Comparison of ENCODE assay signal across 13 mouse cellular contexts in genomic region chr11:43645286-43645685, GRCm38 (mm10). TPM values are rescaled to one million over a fixed set of nuclear protein-coding genes. Genes with fewer than 3 reads are reported as not detected.
DNase-seq lines count a peak whose midpoint lies in the region; ATAC-seq and TF ChIP-seq lines count a peak whose summit lies in the region.
"Had no signal": no experiment of that assay in that cellular context is flagged by ENCODE, and none has a peak within 500 bp of the region (broad histone marks: within the 10 kb centered on the region; RNA-seq: fewer than 3 reads in every experiment).

No protein-coding gene starts in this region.

- no peak for TF ChIP-seq POLR2A in CH12.LX (IDR thresholded peaks at IDR 0.05; ENCODE audit: low read depth, low read length)
- TF ChIP-seq POLR2A in cortical plate, adult 2 months (IDR thresholded peaks at IDR 0.05; ENCODE audit: extremely low read depth, insufficient read depth, low read length) = no peak

- no peaks in the 10 kb centered on the region for H3K36me3 ChIP-seq in CH12.LX (replicated peaks in 1 of 2; ENCODE audit: control insufficient read depth in 1 of 2, insufficient read depth in 1 of 2, low read length in 1 of 2)
- H3K36me3 ChIP-seq: heart, embryonic 10.5 days; midbrain, embryonic 15.5 days had no signal

- dilution Hi-C loops in CH12.LX (cut with MboI; ENCODE audit: extremely low pct_ligation_motif_present, extremely low pct_unique_long_range_greater_than_20kb, low sequenced_read_pairs) = no loop called here

- peaks cover 6% of the 10 kb centered on the region for H3K9me3 ChIP-seq in CH12.LX (replicated peaks; ENCODE audit: low read length)
- H3K9me3 ChIP-seq: heart, embryonic 10.5 days; midbrain, embryonic 15.5 days had no signal

- ATAC-seq in inflammation-experienced regulatory T-cells, adult 6 months = no peak
- ATAC-seq: midbrain, embryonic 15.5 days had no signal

- DNase-seq in left cerebral cortex, adult 2 months (ENCODE audit: extremely low spot score in 1 of 2, low spot score in 2 of 2) = no peak
- DNase-seq in left cerebral cortex, adult 9 months (ENCODE audit: low spot score in 2 of 2) = no peak
- peak; percentile 39 for DNase-seq in 416B (ENCODE audit: low read depth)
- DNase-seq in CH12.LX (ENCODE audit: extremely low read depth) = peak; percentile 21
- DNase-seq in frontal cortex, postnatal 36 days (ENCODE audit: low spot score in 2 of 2) = no peak
- DNase-seq: kidney, postnatal 14 days had no signal

- H3K9ac ChIP-seq in CH12.LX (ENCODE audit: insufficient read depth, low read depth) = no peak overlapping the region
- H3K9ac ChIP-seq: midbrain, embryonic 15.5 days had no signal

- TF ChIP-seq EP300 in CH12.LX (IDR thresholded peaks at IDR 0.05; ENCODE audit: low read length) = no peak

- no peak overlapping the region for H3K27ac ChIP-seq in left cerebral cortex, adult 2 months
- no peak overlapping the region for H3K27ac ChIP-seq in CH12.LX (ENCODE audit: insufficient read depth, low read depth)
- H3K27ac ChIP-seq in cortical plate, adult 2 months (ENCODE audit: insufficient read depth, low read length) = no peak overlapping the region
- H3K27ac ChIP-seq: heart, embryonic 10.5 days; midbrain, embryonic 15.5 days had no signal

- intact Hi-C loops in left cerebral cortex, adult 2 months (cut with DNase I) = no loop called here

- H3K79me2 ChIP-seq in CH12.LX (replicated peaks; ENCODE audit: control insufficient read depth, extremely low read depth, insufficient read depth, poor library complexity, severe bottlenecking) = no peaks in the 10 kb centered on the region

- in situ Hi-C loops in CH12.LX (cut with MboI; ENCODE audit: low pct_ligation_motif_present, low pct_unique_long_range_greater_than_20kb, low sequenced_read_pairs) = no loop called here

- no peaks in the 10 kb centered on the region for H3K27me3 ChIP-seq in CH12.LX (replicated peaks)
- H3K27me3 ChIP-seq: midbrain, embryonic 15.5 days had no signal

- TF ChIP-seq CTCF in left cerebral cortex, adult 2 months (IDR thresholded peaks at IDR 0.05) = peak; percentile 25
- peak; percentile 55 to 74 for TF ChIP-seq CTCF in CH12.LX (conservative IDR thresholded peaks at IDR 0.05 in 1 of 2, IDR thresholded peaks at IDR 0.05 in 1 of 2; ENCODE audit: low read depth in 2 of 2, low read length in 2 of 2)
- TF ChIP-seq CTCF in cortical plate, adult 2 months (IDR thresholded peaks at IDR 0.05; ENCODE audit: extremely low read depth, insufficient read depth, low read length) = 0 out of 2 replicates have a peak, but pooled peaks have one; percentile 2

- TF ChIP-seq RAD21 in CH12.LX (IDR thresholded peaks at IDR 0.05; ENCODE audit: low read depth, low read length) = peak; percentile 25

- no peaks in the 10 kb centered on the region; a peak in 1 of 4 replicates for H3K4me1 ChIP-seq in CH12.LX (ENCODE audit: control insufficient read depth in 1 of 2, insufficient read depth in 2 of 2)
- H3K4me1 ChIP-seq in cortical plate, adult 2 months (ENCODE audit: control insufficient read depth, insufficient read depth, low read length) = no peaks in the 10 kb centered on the region

- no peak overlapping the region for H3K4me3 ChIP-seq in left cerebral cortex, adult 2 months
- H3K4me3 ChIP-seq in CH12.LX (replicated peaks in 1 of 3; ENCODE audit: low read depth in 2 of 3, low read length in 2 of 3, poor library complexity in 1 of 3) = no peak overlapping the region
- H3K4me3 ChIP-seq in cortical plate, adult 2 months (ENCODE audit: insufficient read depth, low read length) = no peak overlapping the region
- H3K4me3 ChIP-seq: heart, embryonic 10.5 days; midbrain, embryonic 15.5 days had no signal

- H3K4me2 ChIP-seq in CH12.LX (ENCODE audit: insufficient read depth, low read depth, poor library complexity, severe bottlenecking) = no peak overlapping the region
- H3K4me2 ChIP-seq: midbrain, embryonic 15.5 days had no signal

TF ChIP-seq in CH12.LX, 34 proteins besides CTCF, POLR2A, EP300 and RAD21:
- TF ChIP-seq ETS1 (conservative IDR thresholded peaks at IDR 0.05; ENCODE audit: low read depth, low read length) = no peak
- no peak for TF ChIP-seq MXI1 (IDR thresholded peaks at IDR 0.05; ENCODE audit: low read depth, low read length)
- TF ChIP-seq MAFK (IDR thresholded peaks at IDR 0.05; ENCODE audit: insufficient replicate concordance, low read length) = no peak
- no peak for TF ChIP-seq TCF12 (IDR thresholded peaks at IDR 0.05; ENCODE audit: low read depth, low read length)
- no peak for TF ChIP-seq KAT2A (IDR thresholded peaks at IDR 0.05; ENCODE audit: insufficient replicate concordance, low read length)
- no peak for TF ChIP-seq GABPA (IDR thresholded peaks at IDR 0.05; ENCODE audit: insufficient replicate concordance, low read depth, low read length)
- TF ChIP-seq BHLHE40 (IDR thresholded peaks at IDR 0.05; ENCODE audit: low read depth, low read length) = no peak
- no peak for TF ChIP-seq CHD1 (IDR thresholded peaks at IDR 0.05; ENCODE audit: low read depth, low read length)
- no peak for TF ChIP-seq UBTF (IDR thresholded peaks at IDR 0.05; ENCODE audit: low read depth, low read length)
- TF ChIP-seq USF1 (IDR thresholded peaks at IDR 0.05; ENCODE audit: low read depth, low read length) = no peak
- no peak for TF ChIP-seq ZNF384 (IDR thresholded peaks at IDR 0.05; ENCODE audit: low read depth, low read length)
- TF ChIP-seq IRF4 (IDR thresholded peaks at IDR 0.05; ENCODE audit: low read depth, low read length) = no peak
- no peak for TF ChIP-seq HCFC1 (IDR thresholded peaks at IDR 0.05; ENCODE audit: low read depth, low read length)
- no peak for TF ChIP-seq ELF1 (IDR thresholded peaks at IDR 0.05; ENCODE audit: low read depth, low read length)

RNA-seq across cellular contexts. Expression of gene Pwwp2a, which starts 36.5 kb away (rescaled TPM):
- total RNA-seq in left cerebral cortex, adult 2 months (2021) = 10 to 100 TPM; 65.2 to 65.7 TPM
- 15.2 and 16.7 TPM in 2 replicates for total RNA-seq in CH12.LX (2012; rRNA removed)
- 11.5 and 13.0 TPM in 2 replicates for total RNA-seq in CH12.LX (2014; rRNA removed)
- 26.8 and 31.0 TPM in 2 replicates for polyA plus RNA-seq in CH12.LX (2012; ENCODE audit: insufficient read length, low read depth)
- 36.2 and 37.2 TPM in 2 replicates for polyA plus RNA-seq in cortical plate, adult 2 months (2012; rRNA removed)
- 10 to 100 TPM; 23.5 to 33.3 (median 26.3) TPM for polyA plus RNA-seq in inflammation-experienced regulatory T-cells, adult 6 months (2017; shearing (Covaris generic))

RNA-seq across cellular contexts. Expression of gene Fabp6, which starts 43.9 kb away (rescaled TPM):
- total RNA-seq in left cerebral cortex, adult 2 months (2021) = not detected
- total RNA-seq in CH12.LX (2012; rRNA removed) (not detected in 2 replicates), CH12.LX (2014; rRNA removed) (not detected in 2 replicates)
- polyA plus RNA-seq in CH12.LX (2012; ENCODE audit: insufficient read length, low read depth) = not detected in 2 replicates
- 0.28 TPM in 1 of 2 replicates, not detected in the other for polyA plus RNA-seq in cortical plate, adult 2 months (2012; rRNA removed)
- polyA plus RNA-seq in inflammation-experienced regulatory T-cells, adult 6 months (2017; shearing (Covaris generic)) = not detected
- total RNA-seq: hematopoietic stem cell, adult 5-6 weeks; left cerebral cortex, adult 8-10 months had no signal
- polyA plus RNA-seq: heart, embryonic 10.5 days; liver, embryonic 16.5 days; midbrain, embryonic 15.5 days had no signal

RNA-seq across cellular contexts. Expression of gene 4933415A04Rik, which starts 58.4 kb away (rescaled TPM):
- total RNA-seq in left cerebral cortex, adult 2 months (2021) = under 1 TPM; 0.61 to 0.77 TPM
- total RNA-seq in CH12.LX (2012; rRNA removed) = not detected in 2 replicates
- not detected in 2 replicates for total RNA-seq in CH12.LX (2014; rRNA removed)
- polyA plus RNA-seq in CH12.LX (2012; ENCODE audit: insufficient read length, low read depth) = not detected in 2 replicates
- polyA plus RNA-seq in cortical plate, adult 2 months (2012; rRNA removed) = 0.38 and 0.40 TPM in 2 replicates
- polyA plus RNA-seq in inflammation-experienced regulatory T-cells, adult 6 months (2017; shearing (Covaris generic)) = under 1 TPM in 1 of 3 experiments, not detected in 2; 0.16 TPM

Comparison
In these comparisons a context has a peak if more than half of its experiments do, and no peak if none do; other contexts are left out.
1. DNase-seq: peak in 416B (single experiment) and CH12.LX (single experiment); none in left cerebral cortex, adult 2 months (0 of 2), left cerebral cortex, adult 9 months (0 of 2) and frontal cortex, postnatal 36 days (0 of 2).
2. CTCF ChIP-seq: peak in every context shown above with its lines; median percentile 64 in CH12.LX; 25 in left cerebral cortex, adult 2 months; 2 in cortical plate, adult 2 months.